Mouse (Mus musculus) stomach, postnatal 0 days (tissue): ENCODE results near the gene Gm9922.

Experiments used
- CTCF ChIP-seq: IDR thresholded peaks from 2 replicates; pipeline ENCODE4 v1.5.1; 2016; ENCODE audit warnings: antibody characterized with exemption, low read depth, mild to moderate bottlenecking, moderate library complexity
- EP300 ChIP-seq: optimal IDR thresholded peaks from 2 replicates; pipeline ENCODE3; 2016; ENCODE audit warnings: antibody characterized with exemption

- no peak for TF ChIP-seq EP300
- TF ChIP-seq CTCF, result peak; percentile 68
These were observed 32.7 kb upstream of the Gm9922 start for GRCm38 (mm10) chr14:101762267-101762666.
